Mouse (Mus musculus) limb, embryonic 15.5 days (tissue): ENCODE data around the gene Gm21992. TPM values are rescaled to one million over a fixed set of nuclear protein-coding genes. Genes with fewer than 3 reads are reported as not detected.
A peak's percentile ranks its signal among the peaks of the same experiment; 100 is the strongest.

Source experiments
- ATAC-seq: fragments of 200-750 bp; cut with Nextera tagmentation; 2 replicates; pipeline ENCODE4 v1.8.0; 2017; ENCODE audit warnings: low read depth, moderate TSS enrichment; ENCODE audit not compliant: insufficient number of reproducible peaks, low FRiP score, low TSS enrichment
- H3K27ac ChIP-seq: fragments of 300-500 bp; sonication (generic); 2 replicates; pipeline ENCODE4 v1.5.1; 2015; ENCODE audit warnings: moderate library complexity, mild to moderate bottlenecking, inconsistent platforms
- H3K27me3 ChIP-seq: fragments of 300-500 bp; sonication (generic); 2 replicates; pipeline ENCODE4 v1.6.1; 2015; ENCODE audit warnings: inconsistent platforms
- H3K36me3 ChIP-seq: fragments of 300-500 bp; sonication (generic); 2 replicates; pipeline ENCODE4 v1.6.1; 2015; ENCODE audit warnings: inconsistent platforms
- H3K4me1 ChIP-seq: fragments of 300-500 bp; sonication (generic); 2 replicates; pipeline ENCODE4 v1.6.1; 2015; ENCODE audit warnings: inconsistent platforms
- H3K4me2 ChIP-seq: fragments of 300-500 bp; sonication (generic); 2 replicates; pipeline ENCODE4 v1.6.1; 2015; ENCODE audit warnings: mild to moderate bottlenecking, inconsistent platforms
- H3K4me3 ChIP-seq: fragments of 300-500 bp; sonication (generic); 2 replicates; pipeline ENCODE4 v1.5.1; 2015; ENCODE audit warnings: mild to moderate bottlenecking, inconsistent platforms
- H3K9ac ChIP-seq: fragments of 300-500 bp; sonication (generic); 2 replicates; pipeline ENCODE4 v1.6.1; 2015; ENCODE audit warnings: inconsistent platforms
- H3K9me3 ChIP-seq: fragments of 300-500 bp; sonication (generic); 2 replicates; pipeline ENCODE4 v1.6.1; 2016; ENCODE audit warnings: inconsistent platforms
- WGBS: fragments of 180-500 bp; shearing (Covaris S2); methylation state at CpG from one replicate; pipeline ENCODE4 v1.1.7; 2015; 5-methylcytosine and 5-hydroxymethylcytosine counted together
- polyA plus RNA-seq: library from polyadenylated mRNA; unstranded; fragments of >200 nt; fragmentation: Nextera tagmentation; extraction: Ambion mirVana; gene quantifications from 2 replicates; pipeline ENCODE4 v1.2.1, GENCODE M21; 2015

The Gm21992 gene
- 31.2 and 31.5 TPM in 2 replicates for polyA plus RNA-seq

GRCm38 (mm10) chr19:4811063-4811908 lies at the start of gene Gm21992, which contains the start of gene Rbm14:
Gene Gm21992 (minus strand): TSS chr19:4811612.
Gene Rbm14 (minus strand): TSS chr19:4811634.
- no peaks in the 10 kb centered on the region for H3K27me3 ChIP-seq
- under 1% methylated on average over 82 of the region's 83 CpGs for WGBS
- no peaks in the 10 kb centered on the region for H3K9me3 ChIP-seq
- H3K36me3 ChIP-seq = no peaks in the 10 kb centered on the region
- peaks cover 22% of the 10 kb centered on the region for H3K4me1 ChIP-seq
- H3K4me2 ChIP-seq = peak within 1 kb of the TSS; percentile 80
- peak within 1 kb of the TSS; percentile 97 for H3K27ac ChIP-seq
- H3K4me3 ChIP-seq = peak within 1 kb of the TSS; percentile 87
- ATAC-seq = peak; percentile 99
- H3K9ac ChIP-seq = peak within 1 kb of the TSS; percentile 85

GRCm38 (mm10) chr19:4859081-4859480 lies 47.7 kb upstream of the Gm21992 start:
- Histone ChIP-seq H3K9ac (no peak overlapping the region), H3K4me1 (peaks cover 14% of the 10 kb centered on the region), H3K36me3 (0 out of 2 replicates have a peak, but pooled peaks cover 11% of the 10 kb centered on the region), H3K27me3 (no peaks in the 10 kb centered on the region), H3K27ac (no peak overlapping the region), H3K4me2 (no peak overlapping the region), H3K9me3 (no peaks in the 10 kb centered on the region), H3K4me3 (no peak overlapping the region)
- ATAC-seq = no peak
- WGBS = 61% methylated on average over 6 of the region's 6 CpGs

- ATAC-seq = no peak
- H3K27me3 ChIP-seq = no peaks in the 10 kb centered on the region
- H3K9ac ChIP-seq = no peak overlapping the region
- H3K27ac ChIP-seq = no peak overlapping the region
- 0 out of 2 replicates have a peak, but pooled peaks cover 11% of the 10 kb centered on the region for H3K36me3 ChIP-seq
- H3K4me2 ChIP-seq = peak overlapping the region; percentile 96
- 85% methylated on average over 4 of the region's 4 CpGs for WGBS
- peak overlapping the region; percentile 60; the same call in 1 of the 2 replicates for H3K4me3 ChIP-seq
- H3K9me3 ChIP-seq = no peaks in the 10 kb centered on the region
- peaks cover 14% of the 10 kb centered on the region for H3K4me1 ChIP-seq
Measured at GRCm38 (mm10) chr19:4855951-4856350, 44.5 kb upstream of the Gm21992 start.

- H3K9me3 ChIP-seq = no peaks in the 10 kb centered on the region
- WGBS = 3% methylated on average over 14 of the region's 14 CpGs
- peak overlapping the region; percentile 96 for H3K4me2 ChIP-seq
- H3K27me3 ChIP-seq = no peaks in the 10 kb centered on the region
- peak overlapping the region; percentile 9; the same call in 1 of the 2 replicates for H3K27ac ChIP-seq
- 0 out of 2 replicates have a peak, but pooled peaks cover 6% of the 10 kb centered on the region for H3K36me3 ChIP-seq
- peaks cover 14% of the 10 kb centered on the region for H3K4me1 ChIP-seq
- H3K4me3 ChIP-seq = peak overlapping the region; percentile 60
- H3K9ac ChIP-seq = peak overlapping the region; percentile 59
- peak; percentile 42; the same call in 1 of the 2 replicates for ATAC-seq
Measured at GRCm38 (mm10) chr19:4855470-4855820, 44.0 kb upstream of the Gm21992 start.

GRCm38 (mm10) chr19:4854552-4855469 lies 43.4 kb upstream of the Gm21992 start, which contains the start of gene Ctsf:
Gene Ctsf (plus strand): TSS chr19:4855130.
- no peaks in the 10 kb centered on the region for H3K9me3 ChIP-seq
- H3K4me1 ChIP-seq = peaks cover 14% of the 10 kb centered on the region
- peak within 1 kb of the TSS; percentile 9; the same call in 1 of the 2 replicates for H3K27ac ChIP-seq
- H3K9ac ChIP-seq = peak within 1 kb of the TSS; percentile 59
- H3K4me2 ChIP-seq = peak within 1 kb of the TSS; percentile 96
- H3K36me3 ChIP-seq = 0 out of 2 replicates have a peak, but pooled peaks cover under 1% of the 10 kb centered on the region
- peak; percentile 68 for ATAC-seq
- WGBS = 3% methylated on average over 44 of the region's 45 CpGs
- H3K27me3 ChIP-seq = no peaks in the 10 kb centered on the region
- H3K4me3 ChIP-seq = peak within 1 kb of the TSS; percentile 60

- ATAC-seq = no peak
- Histone ChIP-seq H3K4me2 (no peak overlapping the region), H3K27me3 (peaks cover 3% of the 10 kb centered on the region; the same call in 1 of the 2 replicates), H3K27ac (no peak overlapping the region), H3K4me3 (no peak overlapping the region), H3K9me3 (no peaks in the 10 kb centered on the region), H3K36me3 (no peaks in the 10 kb centered on the region), H3K9ac (no peak overlapping the region), H3K4me1 (peaks cover 7% of the 10 kb centered on the region)
- WGBS = 43% methylated on average over 5 of the region's 5 CpGs
Measured at GRCm38 (mm10) chr19:4850281-4850680, 38.9 kb upstream of the Gm21992 start.

- Histone ChIP-seq H3K9me3 (no peaks in the 10 kb centered on the region), H3K9ac (no peak overlapping the region), H3K4me1 (0 out of 2 replicates have a peak, but pooled peaks cover 4% of the 10 kb centered on the region), H3K4me3 (no peak overlapping the region), H3K27me3 (peaks cover 4% of the 10 kb centered on the region; the same call in 1 of the 2 replicates), H3K36me3 (no peaks in the 10 kb centered on the region), H3K27ac (no peak overlapping the region), H3K4me2 (no peak overlapping the region)
- ATAC-seq = no peak
- WGBS = 51% methylated on average over 4 of the region's 4 CpGs
Measured at GRCm38 (mm10) chr19:4849800-4850199, 38.4 kb upstream of the Gm21992 start.

GRCm38 (mm10) chr19:4847490-4847889 lies 36.1 kb upstream of the Gm21992 start:
- Histone ChIP-seq H3K9ac (no peak overlapping the region), H3K4me1 (no peaks in the 10 kb centered on the region), H3K27ac (no peak overlapping the region), H3K9me3 (no peaks in the 10 kb centered on the region), H3K4me2 (no peak overlapping the region), H3K36me3 (no peaks in the 10 kb centered on the region), H3K27me3 (peaks cover 4% of the 10 kb centered on the region; the same call in 1 of the 2 replicates), H3K4me3 (no peak overlapping the region)
- WGBS = 35% methylated on average over 7 of the region's 7 CpGs
- no peak for ATAC-seq

- Histone ChIP-seq H3K4me2 (no peak overlapping the region), H3K4me1 (no peaks in the 10 kb centered on the region), H3K4me3 (no peak overlapping the region), H3K27me3 (peaks cover 19% of the 10 kb centered on the region), H3K27ac (no peak overlapping the region), H3K9ac (no peak overlapping the region), H3K36me3 (no peaks in the 10 kb centered on the region), H3K9me3 (no peaks in the 10 kb centered on the region)
- 60% methylated on average over 2 of the region's 2 CpGs for WGBS
- no peak for ATAC-seq
Measured at GRCm38 (mm10) chr19:4845846-4846245, 34.4 kb upstream of the Gm21992 start.

GRCm38 (mm10) chr19:4842611-4843010 lies 31.2 kb upstream of the Gm21992 start:
- H3K27ac ChIP-seq = no peak overlapping the region
- no peak overlapping the region for H3K4me3 ChIP-seq

GRCm38 (mm10) chr19:4840848-4841247 lies 29.4 kb upstream of the Gm21992 start:
- 85% methylated on average over 9 of the region's 9 CpGs for WGBS

More at GRCm38 (mm10) chr19:4842611-4843010, 31.2 kb upstream of the Gm21992 start:
- WGBS = 60% methylated on average over 2 of the region's 2 CpGs
- no peak overlapping the region for H3K4me2 ChIP-seq
- peaks cover 32% of the 10 kb centered on the region for H3K27me3 ChIP-seq
- peaks cover 16% of the 10 kb centered on the region for H3K4me1 ChIP-seq
- H3K9ac ChIP-seq = no peak overlapping the region
- H3K36me3 ChIP-seq = no peaks in the 10 kb centered on the region
- ATAC-seq = no peak
- H3K9me3 ChIP-seq = no peaks in the 10 kb centered on the region

More at GRCm38 (mm10) chr19:4840848-4841247, 29.4 kb upstream of the Gm21992 start:
- peaks cover 32% of the 10 kb centered on the region for H3K27me3 ChIP-seq
- H3K9ac ChIP-seq = no peak overlapping the region
- no peaks in the 10 kb centered on the region for H3K36me3 ChIP-seq
- no peak overlapping the region for H3K4me2 ChIP-seq
- no peak overlapping the region for H3K27ac ChIP-seq
- no peak for ATAC-seq
- peaks cover 16% of the 10 kb centered on the region for H3K4me1 ChIP-seq
- H3K4me3 ChIP-seq = no peak overlapping the region
- H3K9me3 ChIP-seq = no peaks in the 10 kb centered on the region
